ENCODE assay signal across 29 mouse cellular contexts in the genomic region with DNA sequence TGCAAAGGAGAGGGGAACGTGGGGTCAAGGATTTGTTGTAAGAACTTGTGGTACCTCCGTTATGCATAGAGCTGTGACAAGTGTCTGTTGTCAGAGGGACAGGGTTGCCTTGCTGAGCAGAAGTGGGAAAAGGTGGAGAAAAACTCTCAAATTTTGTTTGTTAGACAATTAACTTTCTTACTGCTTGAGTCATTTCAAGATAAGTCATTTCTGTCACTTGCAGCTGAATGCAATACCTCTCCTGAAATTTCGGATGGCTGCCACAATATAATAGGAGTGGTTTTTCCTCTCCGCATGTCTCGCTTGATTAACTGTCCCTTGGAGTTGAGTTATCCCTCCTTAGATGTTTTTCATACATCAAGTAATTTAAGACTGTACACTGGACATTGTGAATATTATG.
"Had no signal": no experiment of that assay in that cellular context is flagged by ENCODE, and none has a peak within 500 bp of the region (broad histone marks: within the 10 kb centered on the region; RNA-seq: fewer than 3 reads in every experiment).

No protein-coding gene starts in this region.

- H3K4me1 ChIP-seq: liver, embryonic 12.5 days; lung, embryonic 15.5 days had no signal

- H3K4me2 ChIP-seq: limb, embryonic 12.5 days; limb, embryonic 13.5 days; limb, embryonic 15.5 days; liver, embryonic 11.5 days; liver, embryonic 12.5 days; liver, embryonic 13.5 days; liver, embryonic 15.5 days; lung, embryonic 14.5 days; lung, embryonic 15.5 days; midbrain, embryonic 11.5 days; midbrain, embryonic 12.5 days; midbrain, embryonic 13.5 days; midbrain, embryonic 15.5 days; neural tube, embryonic 12.5 days had no signal

- H3K27ac ChIP-seq: limb, embryonic 10.5 days; limb, embryonic 12.5 days; limb, embryonic 13.5 days; limb, embryonic 15.5 days; liver, embryonic 12.5 days; liver, embryonic 13.5 days; liver, embryonic 14.5 days; liver, embryonic 15.5 days; lung, embryonic 15.5 days; macrophage; midbrain, embryonic 10.5 days; midbrain, embryonic 12.5 days; midbrain, embryonic 13.5 days; midbrain, embryonic 15.5 days; neural tube, embryonic 12.5 days had no signal

- H3K27me3 ChIP-seq: limb, embryonic 12.5 days; limb, embryonic 15.5 days; liver, embryonic 12.5 days; liver, embryonic 13.5 days; liver, embryonic 15.5 days; lung, embryonic 15.5 days; megakaryocyte, embryonic 14.5 days; midbrain, embryonic 12.5 days; midbrain, embryonic 13.5 days; midbrain, embryonic 15.5 days; neural tube, embryonic 12.5 days had no signal

- H3K36me3 ChIP-seq: limb, embryonic 10.5 days; limb, embryonic 12.5 days; limb, embryonic 13.5 days; limb, embryonic 15.5 days; liver, embryonic 12.5 days; liver, embryonic 13.5 days; liver, embryonic 15.5 days; lung, embryonic 15.5 days; midbrain, embryonic 10.5 days; midbrain, embryonic 12.5 days; midbrain, embryonic 13.5 days; midbrain, embryonic 15.5 days; neural tube, embryonic 12.5 days had no signal

- H3K4me3 ChIP-seq: limb, embryonic 10.5 days; limb, embryonic 12.5 days; limb, embryonic 13.5 days; limb, embryonic 15.5 days; liver, embryonic 12.5 days; liver, embryonic 13.5 days; liver, embryonic 15.5 days; lung, embryonic 15.5 days; megakaryocyte, embryonic 14.5 days; midbrain, embryonic 10.5 days; midbrain, embryonic 12.5 days; midbrain, embryonic 13.5 days; midbrain, embryonic 15.5 days; myocyte; neural tube, embryonic 12.5 days had no signal

- H3K9ac ChIP-seq: limb, embryonic 12.5 days; limb, embryonic 13.5 days; limb, embryonic 15.5 days; liver, embryonic 12.5 days; liver, embryonic 13.5 days; liver, embryonic 14.5 days; liver, embryonic 15.5 days; liver, postnatal 0 days; lung, embryonic 14.5 days; lung, embryonic 15.5 days; midbrain, embryonic 12.5 days; midbrain, embryonic 13.5 days; midbrain, embryonic 15.5 days; neural tube, embryonic 12.5 days had no signal

- DNase-seq: left cerebral cortex, postnatal 4 days; liver; liver, embryonic 13.5 days; liver, postnatal 0 days; lung, adult 18-20 months; lung, adult 2 months; lung, embryonic 14.5 days; lung, postnatal 10 days; lung, postnatal 14 days; lung, postnatal 36 days; midbrain, embryonic 14.5 days had no signal

- H3K9me3 ChIP-seq: limb, embryonic 10.5 days; limb, embryonic 12.5 days; limb, embryonic 13.5 days; limb, embryonic 15.5 days; liver, embryonic 12.5 days; liver, embryonic 13.5 days; liver, embryonic 15.5 days; lung, embryonic 15.5 days; midbrain, embryonic 10.5 days; midbrain, embryonic 12.5 days; midbrain, embryonic 13.5 days; midbrain, embryonic 15.5 days; neural tube, embryonic 12.5 days had no signal
